Mouse (Mus musculus): Measurements from ENCODE around the gene Fstl1. TPM values are rescaled to one million over a fixed set of nuclear protein-coding genes. Genes with fewer than 3 reads are reported as not detected.

The Fstl1 gene
- polyA plus RNA-seq, 1 experiment = 3.8 TPM

DNA sequence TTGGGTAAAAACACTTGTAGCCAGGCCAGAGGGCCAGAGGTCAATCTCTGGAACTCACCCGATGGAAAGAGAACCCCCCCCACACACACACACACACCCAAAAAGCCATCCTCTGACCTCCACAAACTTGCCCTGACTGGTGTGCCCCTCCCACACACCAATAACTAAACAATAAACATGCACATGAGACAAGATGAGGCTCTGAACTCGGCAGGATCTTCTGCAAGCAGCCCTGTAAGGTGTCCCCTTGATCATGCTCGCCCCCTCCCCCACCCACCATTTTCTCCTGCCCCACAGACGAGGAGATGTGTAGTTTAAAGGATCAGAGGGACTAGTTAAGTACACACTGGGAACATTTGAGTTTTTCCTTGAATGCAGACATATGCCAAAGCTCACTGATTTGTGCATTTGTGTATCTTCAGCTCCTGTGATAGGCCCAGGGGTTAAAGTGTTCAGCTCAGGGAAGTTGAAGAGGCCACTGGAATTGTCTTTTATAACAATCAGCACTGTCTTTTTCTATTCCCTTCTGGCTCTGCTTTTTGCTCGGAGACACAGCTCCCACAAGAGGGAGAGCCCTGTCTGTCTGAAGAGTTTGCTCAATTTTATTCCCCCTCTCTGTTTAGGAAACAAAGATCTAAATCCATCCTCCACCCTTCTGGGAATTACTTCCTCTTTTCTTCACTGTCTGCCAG is 37.2 kb downstream of the Fstl1 start:
- Histone ChIP-seq H3K4me3 (ENCODE audit: insufficient read depth, low read length) (no peak overlapping the region), H3K27ac (ENCODE audit: insufficient read depth, low read depth, low read length) (peak overlapping the region; percentile 69), H3K4me1 (ENCODE audit: control insufficient read depth, insufficient read depth, low read length) (peaks cover 18% of the 10 kb centered on the region)
- TF ChIP-seq POLR2A (IDR thresholded peaks at IDR 0.05; ENCODE audit: borderline replicate concordance, low read depth, low read length) = no peak
- TF ChIP-seq CTCF (IDR thresholded peaks at IDR 0.05; ENCODE audit: low read depth, low read length) = no peak

DNA sequence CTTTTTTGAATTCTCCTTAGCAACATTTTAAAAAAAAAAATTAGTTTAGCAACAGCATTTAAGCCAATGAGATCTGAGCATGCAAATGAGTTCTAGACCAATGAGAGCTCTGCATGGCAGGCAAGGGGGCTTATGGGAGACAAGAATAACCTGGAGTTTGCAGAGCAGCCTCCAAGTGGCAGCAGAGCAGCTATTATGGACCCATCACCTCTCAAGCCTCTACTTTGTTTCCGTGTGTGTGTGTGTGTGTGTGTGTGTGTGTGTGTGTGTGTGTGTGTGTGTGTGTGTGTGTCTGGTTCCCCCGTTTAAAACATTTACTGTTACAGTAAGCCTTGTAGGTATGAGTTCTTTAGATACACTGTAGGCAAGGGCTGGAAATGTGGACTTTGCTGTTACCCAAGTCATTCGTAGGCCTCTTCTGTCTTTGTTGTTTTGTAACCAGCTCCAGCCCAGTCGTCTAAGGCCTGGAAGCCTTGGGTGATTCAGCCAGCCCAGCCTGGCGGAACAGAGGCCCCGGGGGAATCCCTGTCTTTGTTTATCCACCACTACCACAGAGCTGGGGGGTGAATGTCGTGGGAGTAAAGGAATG is 37.8 kb downstream of the Fstl1 start:
- TF ChIP-seq POLR2A (IDR thresholded peaks at IDR 0.05; ENCODE audit: borderline replicate concordance, low read depth, low read length) = no peak
- TF ChIP-seq CTCF (IDR thresholded peaks at IDR 0.05; ENCODE audit: low read depth, low read length) = no peak
- H3K27ac ChIP-seq (ENCODE audit: insufficient read depth, low read depth, low read length) = peak overlapping the region; percentile 54

DNA sequence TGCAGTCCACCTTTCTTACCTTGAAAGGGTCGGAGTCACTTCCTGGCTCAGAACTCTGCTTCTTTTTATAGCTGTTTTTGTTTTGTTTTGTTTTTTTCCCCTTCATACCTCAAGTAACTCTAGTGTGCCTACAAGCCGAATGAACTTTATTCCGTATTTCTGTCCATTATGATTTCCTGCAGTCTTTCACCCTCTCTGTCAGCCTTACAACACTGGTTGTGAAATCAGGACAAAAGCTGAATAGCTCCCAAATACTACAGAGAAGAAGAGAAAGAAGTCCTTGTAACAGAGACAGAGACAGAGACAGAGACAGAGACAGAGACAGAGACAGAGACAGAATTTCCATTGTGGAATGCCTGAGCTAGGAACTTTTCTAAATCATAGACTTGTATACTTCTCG is 41.3 kb downstream of the Fstl1 start:
- no peak overlapping the region for H3K4me3 ChIP-seq (ENCODE audit: insufficient read depth, low read length)
- TF ChIP-seq POLR2A (IDR thresholded peaks at IDR 0.05; ENCODE audit: borderline replicate concordance, low read depth, low read length) = no peak
- no peak for TF ChIP-seq CTCF (IDR thresholded peaks at IDR 0.05; ENCODE audit: low read depth, low read length)
- peaks cover 18% of the 10 kb centered on the region for H3K4me1 ChIP-seq (ENCODE audit: control insufficient read depth, insufficient read depth, low read length)
- no peak overlapping the region for H3K27ac ChIP-seq (ENCODE audit: insufficient read depth, low read depth, low read length)

More for the DNA sequence above, 37.8 kb downstream of the Fstl1 start:
- Histone ChIP-seq H3K4me3 (ENCODE audit: insufficient read depth, low read length) (no peak overlapping the region), H3K4me1 (ENCODE audit: control insufficient read depth, insufficient read depth, low read length) (peaks cover 18% of the 10 kb centered on the region)

DNA sequence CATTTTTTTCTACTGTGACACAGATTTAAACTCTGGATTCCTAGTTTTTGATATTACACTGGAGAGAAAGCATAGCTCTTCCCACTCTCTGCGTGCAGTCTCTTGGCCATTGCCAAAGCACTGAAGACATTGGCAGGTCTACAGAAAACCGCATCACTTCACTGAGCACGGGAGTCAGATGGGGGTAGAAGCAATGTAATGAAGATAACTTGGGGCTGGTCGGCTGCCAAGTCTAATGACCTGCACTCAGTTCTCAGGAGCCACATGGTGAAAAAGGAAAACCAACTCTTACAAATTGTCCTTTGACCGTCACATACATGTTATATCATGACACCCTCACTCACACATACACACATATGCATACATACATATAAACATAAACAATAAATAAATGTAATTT is 47.3 kb downstream of the Fstl1 start:
- no peak for TF ChIP-seq CTCF (IDR thresholded peaks at IDR 0.05; ENCODE audit: low read depth, low read length)
- TF ChIP-seq POLR2A (IDR thresholded peaks at IDR 0.05; ENCODE audit: borderline replicate concordance, low read depth, low read length) = no peak
- Histone ChIP-seq H3K27ac (ENCODE audit: insufficient read depth, low read depth, low read length) (no peak overlapping the region), H3K4me3 (ENCODE audit: insufficient read depth, low read length) (no peak overlapping the region)

DNA sequence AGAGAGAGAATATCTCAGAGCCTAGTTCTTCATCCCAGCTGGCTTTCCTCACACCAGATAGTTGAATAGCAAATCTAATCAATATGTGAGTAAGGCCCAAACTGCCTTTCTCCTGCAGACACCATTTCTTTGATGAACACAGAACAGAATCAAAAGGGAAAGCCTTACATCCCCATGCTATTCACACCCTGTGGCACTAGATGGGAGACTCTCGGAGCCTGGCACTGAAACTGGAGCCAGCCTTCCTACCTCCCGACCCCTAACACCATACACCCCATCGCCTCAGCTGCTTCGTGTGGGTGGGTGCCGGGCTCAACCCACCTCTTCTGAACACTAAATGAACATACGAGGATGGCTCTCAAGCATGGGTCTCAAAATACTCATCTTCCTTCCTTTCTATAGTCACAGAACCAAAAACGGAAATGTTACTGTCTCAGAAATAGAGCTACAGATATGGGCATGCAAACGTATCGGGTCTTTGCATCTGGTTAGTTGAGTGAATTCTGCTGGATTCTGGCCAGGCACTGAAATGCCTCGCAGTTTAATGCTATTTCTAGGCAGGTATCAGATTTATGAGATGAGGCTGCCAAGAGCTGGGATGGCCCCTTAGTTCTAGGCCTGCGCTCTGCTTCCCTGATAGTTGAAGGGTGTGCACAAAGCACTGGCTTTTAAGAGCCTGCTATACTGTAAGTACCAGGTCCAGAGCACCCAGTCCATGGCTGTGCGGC is 48.3 kb downstream of the Fstl1 start:
- TF ChIP-seq CTCF (IDR thresholded peaks at IDR 0.05; ENCODE audit: low read depth, low read length) (no peak), POLR2A (IDR thresholded peaks at IDR 0.05; ENCODE audit: borderline replicate concordance, low read depth, low read length) (no peak)
- no peak overlapping the region for H3K27ac ChIP-seq (ENCODE audit: insufficient read depth, low read depth, low read length)

More for the DNA sequence above, 47.3 kb downstream of the Fstl1 start:
- H3K4me1 ChIP-seq (ENCODE audit: control insufficient read depth, insufficient read depth, low read length) = no peaks in the 10 kb centered on the region

DNA sequence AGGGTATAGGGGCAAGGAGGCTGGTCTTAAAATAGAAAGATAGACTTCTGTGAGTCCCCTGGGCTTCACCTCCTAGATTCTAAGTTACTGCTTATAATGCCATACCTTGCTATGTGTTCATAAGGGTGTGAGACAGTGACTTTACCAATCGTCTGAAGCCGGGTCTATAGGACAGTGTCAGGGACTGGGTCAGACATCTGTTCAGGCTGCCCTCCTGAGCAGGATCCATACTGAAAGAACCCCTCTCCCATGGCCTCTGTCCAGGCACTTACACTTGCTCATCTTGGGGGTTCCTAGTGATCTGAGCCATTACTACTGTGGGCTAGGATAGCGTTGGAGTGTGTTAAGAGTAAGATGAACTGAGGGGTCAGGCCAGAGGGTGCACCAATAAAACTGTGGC is 49.6 kb downstream of the Fstl1 start:
- no peak for TF ChIP-seq POLR2A (IDR thresholded peaks at IDR 0.05; ENCODE audit: borderline replicate concordance, low read depth, low read length)
- no peak for TF ChIP-seq CTCF (IDR thresholded peaks at IDR 0.05; ENCODE audit: low read depth, low read length)
- no peak overlapping the region for H3K4me3 ChIP-seq (ENCODE audit: insufficient read depth, low read length)
- H3K4me1 ChIP-seq (ENCODE audit: control insufficient read depth, insufficient read depth, low read length) = no peaks in the 10 kb centered on the region
- H3K27ac ChIP-seq (ENCODE audit: insufficient read depth, low read depth, low read length) = no peak overlapping the region

More for the DNA sequence above, 48.3 kb downstream of the Fstl1 start:
- H3K4me3 ChIP-seq (ENCODE audit: insufficient read depth, low read length) = no peak overlapping the region
- H3K4me1 ChIP-seq (ENCODE audit: control insufficient read depth, insufficient read depth, low read length) = no peaks in the 10 kb centered on the region

DNA sequence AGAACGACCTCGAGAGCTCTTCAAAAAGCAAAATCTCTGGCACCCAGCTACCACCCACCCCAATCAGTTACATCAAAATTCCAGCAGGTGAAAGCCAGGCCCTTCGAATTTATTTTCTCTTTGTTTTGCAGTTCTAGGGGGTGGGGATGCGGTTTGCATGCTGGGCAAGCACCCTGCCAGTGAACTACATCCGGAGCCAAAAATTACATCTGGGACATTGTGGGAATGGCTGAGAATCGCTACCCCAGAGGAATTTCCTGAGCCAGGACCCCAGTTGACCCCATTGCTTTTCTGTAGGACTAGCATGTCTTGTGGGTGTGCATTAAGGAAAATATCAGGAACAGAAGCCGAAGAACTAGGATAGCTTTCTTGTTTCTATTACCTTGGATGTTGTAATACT is 54.4 kb downstream of the Fstl1 start:
- Histone ChIP-seq H3K27ac (ENCODE audit: insufficient read depth, low read depth, low read length) (no peak overlapping the region), H3K4me3 (ENCODE audit: insufficient read depth, low read length) (no peak overlapping the region), H3K4me1 (ENCODE audit: control insufficient read depth, insufficient read depth, low read length) (peaks cover 3% of the 10 kb centered on the region)
- no peak for TF ChIP-seq CTCF (IDR thresholded peaks at IDR 0.05; ENCODE audit: low read depth, low read length)
- no peak for TF ChIP-seq POLR2A (IDR thresholded peaks at IDR 0.05; ENCODE audit: borderline replicate concordance, low read depth, low read length)

DNA sequence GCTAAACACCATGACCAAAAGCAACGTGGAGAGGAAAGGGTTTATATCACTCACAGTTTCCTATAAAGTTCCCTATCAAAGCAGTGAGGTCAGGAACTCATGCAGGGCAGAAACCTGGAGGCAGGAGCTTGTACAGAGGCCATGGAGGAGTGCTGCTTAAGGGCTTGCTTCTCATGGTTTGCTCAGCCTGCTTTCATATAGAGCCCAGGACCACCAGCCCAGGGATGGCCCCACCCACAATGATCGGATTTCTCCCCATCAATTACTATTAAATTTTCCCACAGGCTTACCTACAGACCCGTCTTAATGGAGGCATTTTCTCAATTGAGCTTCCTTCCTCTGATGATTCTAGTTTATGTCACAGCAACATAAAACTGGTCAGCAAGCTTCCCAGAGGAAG is 60.9 kb downstream of the Fstl1 start:
- no peak overlapping the region for H3K4me3 ChIP-seq (ENCODE audit: insufficient read depth, low read length)
- no peak for TF ChIP-seq POLR2A (IDR thresholded peaks at IDR 0.05; ENCODE audit: borderline replicate concordance, low read depth, low read length)
- TF ChIP-seq CTCF (IDR thresholded peaks at IDR 0.05; ENCODE audit: low read depth, low read length) = no peak
- H3K27ac ChIP-seq (ENCODE audit: insufficient read depth, low read depth, low read length) = no peak overlapping the region
- H3K4me1 ChIP-seq (ENCODE audit: control insufficient read depth, insufficient read depth, low read length) = peaks cover 3% of the 10 kb centered on the region

DNA sequence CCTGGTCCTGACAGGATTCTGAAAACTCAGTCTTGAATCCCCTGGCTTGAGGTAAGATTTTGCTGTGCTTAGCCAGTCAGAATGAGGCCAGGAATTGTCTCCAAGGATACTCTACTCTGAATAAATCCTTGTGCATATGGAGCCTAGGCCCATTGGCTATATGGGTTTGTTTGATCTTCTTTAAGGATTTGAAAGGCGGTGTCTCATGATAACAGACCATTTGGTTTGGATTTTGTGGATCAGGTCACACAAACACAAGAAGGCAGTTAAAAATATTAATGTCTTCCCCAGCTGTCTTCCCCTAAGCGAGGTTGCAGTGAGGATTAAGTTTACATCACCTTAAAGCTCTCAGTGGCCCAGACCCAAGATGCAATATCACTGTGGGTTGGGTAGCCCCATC is 65.8 kb downstream of the Fstl1 start:
- Histone ChIP-seq H3K4me3 (ENCODE audit: insufficient read depth, low read length) (no peak overlapping the region), H3K4me1 (ENCODE audit: control insufficient read depth, insufficient read depth, low read length) (no peaks in the 10 kb centered on the region), H3K27ac (ENCODE audit: insufficient read depth, low read depth, low read length) (no peak overlapping the region)
- TF ChIP-seq POLR2A (IDR thresholded peaks at IDR 0.05; ENCODE audit: borderline replicate concordance, low read depth, low read length) (no peak), CTCF (IDR thresholded peaks at IDR 0.05; ENCODE audit: low read depth, low read length) (no peak)

DNA sequence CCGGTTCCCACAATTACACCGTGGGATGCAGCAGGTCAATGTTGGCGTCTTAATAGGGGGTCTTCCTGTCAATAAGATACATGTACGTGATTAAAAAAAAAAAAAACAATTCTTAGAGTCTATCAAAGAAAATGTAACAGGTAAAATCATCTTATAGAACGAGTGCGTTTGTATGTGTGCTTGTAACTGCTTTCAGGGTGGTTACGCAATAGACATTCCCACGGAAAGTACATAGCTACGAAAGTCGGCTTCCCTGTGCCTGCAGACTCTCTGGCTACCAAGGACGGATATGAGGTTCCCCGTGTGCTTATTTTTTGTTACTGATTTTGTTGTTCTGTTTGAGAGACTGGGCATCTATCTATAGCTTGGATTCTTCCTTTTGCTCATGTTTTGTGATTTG is 67.1 kb downstream of the Fstl1 start:
- TF ChIP-seq POLR2A (IDR thresholded peaks at IDR 0.05; ENCODE audit: borderline replicate concordance, low read depth, low read length) = no peak
- Histone ChIP-seq H3K27ac (ENCODE audit: insufficient read depth, low read depth, low read length) (no peak overlapping the region), H3K4me1 (ENCODE audit: control insufficient read depth, insufficient read depth, low read length) (no peaks in the 10 kb centered on the region), H3K4me3 (ENCODE audit: insufficient read depth, low read length) (no peak overlapping the region)

Measured in bone marrow macrophage, adult 2 months (primary cell).